Mouse (Mus musculus): ENCODE measurements around the gene Spsb4. TPM values are rescaled to one million over a fixed set of nuclear protein-coding genes. Genes with fewer than 3 reads are reported as not detected.

Spsb4 gene
- 14.1 and 14.5 TPM in 2 replicates for polyA plus RNA-seq (2015; fragmentation: Nextera tagmentation; extraction: Ambion mirVana)

DNA sequence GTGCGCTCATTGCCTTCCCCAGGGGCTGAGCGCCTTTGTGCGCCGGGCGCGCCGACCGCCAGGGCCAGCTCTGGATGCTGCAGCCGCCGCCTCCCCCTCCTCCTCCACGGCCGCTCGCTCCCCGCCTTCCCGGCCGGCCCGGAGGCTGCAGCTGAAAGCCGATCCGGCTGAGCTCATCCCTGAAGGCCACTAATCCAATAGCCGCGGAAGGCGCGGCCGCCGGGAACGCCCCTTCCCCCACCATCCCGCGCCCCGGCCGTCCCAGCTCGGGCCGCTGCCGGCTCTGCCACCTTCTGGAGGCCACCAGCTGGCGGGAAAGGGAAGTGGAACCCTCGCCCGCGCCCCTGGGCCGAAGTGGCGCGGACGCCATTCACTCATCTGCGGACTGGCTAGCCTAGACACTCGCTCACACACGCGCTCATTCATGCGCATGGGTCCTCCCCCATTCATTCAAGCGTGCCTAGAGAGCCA lies at the start of gene Spsb4:
Gene Spsb4 (minus strand): TSS at position 167 of the 471 bp plus-strand sequence.
- Histone ChIP-seq H3K9ac (peak within 1 kb of the TSS; percentile 55), H3K27ac (peak within 1 kb of the TSS; percentile 77), H3K4me3 (peak within 1 kb of the TSS; percentile 58), H3K27me3 (peaks cover 38% of the 10 kb centered on the region), H3K4me1 (peaks cover 37% of the 10 kb centered on the region), H3K4me2 (peak within 1 kb of the TSS; percentile 97), H3K36me3 (no peaks in the 10 kb centered on the region), H3K9me3 (no peaks in the 10 kb centered on the region)
- peak; percentile 94 for ATAC-seq (ENCODE audit: borderline replicate concordance, extremely low read depth, low FRiP score, low TSS enrichment)
- WGBS = 0% methylated on average over 44 of the region's 47 CpGs

DNA sequence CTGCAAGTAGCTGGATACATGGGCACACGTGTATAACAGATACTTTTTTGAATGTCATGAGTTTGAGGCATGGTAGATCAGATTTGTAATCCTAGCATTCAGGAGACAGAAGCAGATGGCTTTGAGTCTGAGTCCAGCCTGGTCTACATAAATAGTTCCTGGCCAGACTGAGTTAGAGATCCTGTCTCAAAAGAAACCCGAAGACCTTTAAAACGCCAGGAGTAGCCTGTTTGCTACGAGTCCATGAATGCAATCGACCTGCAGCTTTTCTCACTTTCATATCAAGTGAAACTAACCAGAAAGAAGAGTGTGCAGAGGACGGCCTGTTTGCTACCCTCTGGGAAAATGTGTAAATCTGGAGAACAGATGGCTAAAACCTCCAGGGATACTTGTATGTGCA lies 49.1 kb upstream of the Spsb4 start:
- WGBS = 85% methylated on average over 6 of the region's 6 CpGs
- Histone ChIP-seq H3K9me3 (no peaks in the 10 kb centered on the region), H3K4me2 (no peak overlapping the region), H3K4me3 (no peak overlapping the region), H3K36me3 (no peaks in the 10 kb centered on the region), H3K4me1 (no peaks in the 10 kb centered on the region), H3K9ac (no peak overlapping the region), H3K27me3 (no peaks in the 10 kb centered on the region), H3K27ac (no peak overlapping the region)
- ATAC-seq (ENCODE audit: borderline replicate concordance, extremely low read depth, low FRiP score, low TSS enrichment) = no peak

DNA sequence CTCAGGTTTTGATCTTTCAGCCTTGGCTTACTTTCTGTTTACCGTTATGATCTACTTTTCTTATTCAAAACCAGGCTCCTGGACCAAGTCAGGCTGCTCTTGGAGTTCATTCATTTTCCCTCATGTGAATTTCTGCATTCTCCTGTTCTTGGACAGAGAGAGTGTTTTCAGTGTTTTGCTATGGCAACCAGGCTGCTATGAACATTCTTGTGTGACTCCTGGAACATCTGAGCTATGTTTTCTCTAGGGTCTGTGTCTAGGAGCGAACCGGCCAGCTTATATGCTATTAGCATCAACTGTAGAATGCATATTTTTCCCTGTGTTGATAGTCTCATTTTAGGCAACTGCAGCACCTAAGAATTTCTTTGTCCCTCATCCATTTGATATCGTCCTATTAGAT lies 47.2 kb upstream of the Spsb4 start:
- Histone ChIP-seq H3K9me3 (no peaks in the 10 kb centered on the region), H3K36me3 (no peaks in the 10 kb centered on the region), H3K4me3 (no peak overlapping the region), H3K4me1 (no peaks in the 10 kb centered on the region), H3K9ac (no peak overlapping the region), H3K4me2 (no peak overlapping the region), H3K27me3 (no peaks in the 10 kb centered on the region), H3K27ac (no peak overlapping the region)
- ATAC-seq (ENCODE audit: borderline replicate concordance, extremely low read depth, low FRiP score, low TSS enrichment) = no peak
- WGBS = 70% methylated on average over 4 of the region's 4 CpGs

DNA sequence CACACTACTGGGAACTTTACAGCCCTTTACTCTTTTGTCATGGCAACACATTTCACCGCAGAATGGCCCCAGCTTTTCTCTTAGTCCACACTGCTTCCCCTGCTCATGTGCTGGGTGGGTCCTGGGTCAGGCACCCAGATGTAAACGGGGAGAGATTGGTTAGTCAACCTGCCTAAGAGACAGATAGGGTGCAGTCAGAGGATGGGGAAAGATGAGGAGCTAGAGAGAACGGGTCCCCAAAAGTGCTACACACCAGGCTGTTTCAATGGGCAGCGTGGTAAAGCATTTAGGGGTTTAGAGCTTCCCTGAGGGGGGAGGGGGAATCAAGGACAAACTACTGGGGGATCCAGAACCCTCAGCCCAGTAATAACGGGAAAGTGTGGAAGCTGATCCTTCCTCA lies 46.6 kb upstream of the Spsb4 start:
- H3K4me3 ChIP-seq = no peak overlapping the region
- H3K4me2 ChIP-seq = no peak overlapping the region
- no peaks in the 10 kb centered on the region for H3K4me1 ChIP-seq
- H3K27me3 ChIP-seq = no peaks in the 10 kb centered on the region
- no peak overlapping the region for H3K27ac ChIP-seq
- H3K36me3 ChIP-seq = no peaks in the 10 kb centered on the region
- no peak overlapping the region for H3K9ac ChIP-seq
- no peaks in the 10 kb centered on the region for H3K9me3 ChIP-seq
- no peak for ATAC-seq (ENCODE audit: borderline replicate concordance, extremely low read depth, low FRiP score, low TSS enrichment)
- 64% methylated on average over 5 of the region's 5 CpGs for WGBS

DNA sequence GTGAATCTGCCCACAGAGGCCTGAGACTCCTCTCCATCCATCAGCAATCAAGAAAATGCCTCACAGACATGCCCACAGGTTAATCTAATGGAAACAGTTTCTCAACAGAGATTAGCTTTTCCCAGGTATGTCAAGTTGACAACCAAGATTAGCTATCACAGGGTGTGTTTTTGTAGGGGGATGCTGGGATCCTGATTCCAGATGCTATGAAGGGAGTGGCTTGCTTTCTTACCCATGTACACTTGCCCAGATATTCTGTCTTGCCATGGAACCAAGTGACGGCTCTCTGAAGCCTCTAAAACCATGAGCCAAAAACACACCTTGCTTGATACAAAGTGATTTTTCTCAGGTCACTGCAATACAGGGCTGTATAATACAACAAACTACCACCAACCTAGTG lies 45.5 kb upstream of the Spsb4 start:
- no peak for ATAC-seq (ENCODE audit: borderline replicate concordance, extremely low read depth, low FRiP score, low TSS enrichment)
- no peak overlapping the region for H3K4me2 ChIP-seq
- no peaks in the 10 kb centered on the region for H3K27me3 ChIP-seq
- no peak overlapping the region for H3K4me3 ChIP-seq
- no peaks in the 10 kb centered on the region for H3K36me3 ChIP-seq
- H3K27ac ChIP-seq = no peak overlapping the region
- H3K9me3 ChIP-seq = no peaks in the 10 kb centered on the region
- WGBS = 76% methylated on average over 1 of the region's 1 CpGs
- H3K4me1 ChIP-seq = no peaks in the 10 kb centered on the region
- no peak overlapping the region for H3K9ac ChIP-seq

DNA sequence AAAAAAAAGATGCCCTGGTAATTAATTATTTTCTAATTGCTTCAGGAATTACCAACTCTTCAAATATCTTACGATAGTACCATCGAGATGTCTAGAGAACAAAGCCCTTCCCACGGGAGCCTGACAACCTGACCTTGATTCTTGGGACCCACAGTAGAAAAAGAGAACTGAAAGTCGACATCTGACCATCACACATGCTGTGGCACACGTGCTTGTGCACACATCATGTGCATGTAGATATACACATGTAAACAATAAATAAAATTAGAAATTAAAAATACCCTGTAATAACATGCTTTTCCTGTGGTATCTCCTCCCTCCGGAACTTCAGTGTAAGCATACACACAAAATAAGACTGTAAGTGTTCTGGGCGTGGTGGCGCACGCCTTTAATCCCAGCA lies 43.1 kb upstream of the Spsb4 start:
- H3K27ac ChIP-seq = no peak overlapping the region
- H3K4me2 ChIP-seq = no peak overlapping the region
- H3K9ac ChIP-seq = no peak overlapping the region
- WGBS = 90% methylated on average over 9 of the region's 9 CpGs
- no peak overlapping the region for H3K4me3 ChIP-seq
- no peak for ATAC-seq (ENCODE audit: borderline replicate concordance, extremely low read depth, low FRiP score, low TSS enrichment)
- H3K9me3 ChIP-seq = no peaks in the 10 kb centered on the region
- H3K36me3 ChIP-seq = no peaks in the 10 kb centered on the region
- no peaks in the 10 kb centered on the region for H3K27me3 ChIP-seq
- peaks cover 5% of the 10 kb centered on the region; the same call in 1 of the 2 replicates for H3K4me1 ChIP-seq

DNA sequence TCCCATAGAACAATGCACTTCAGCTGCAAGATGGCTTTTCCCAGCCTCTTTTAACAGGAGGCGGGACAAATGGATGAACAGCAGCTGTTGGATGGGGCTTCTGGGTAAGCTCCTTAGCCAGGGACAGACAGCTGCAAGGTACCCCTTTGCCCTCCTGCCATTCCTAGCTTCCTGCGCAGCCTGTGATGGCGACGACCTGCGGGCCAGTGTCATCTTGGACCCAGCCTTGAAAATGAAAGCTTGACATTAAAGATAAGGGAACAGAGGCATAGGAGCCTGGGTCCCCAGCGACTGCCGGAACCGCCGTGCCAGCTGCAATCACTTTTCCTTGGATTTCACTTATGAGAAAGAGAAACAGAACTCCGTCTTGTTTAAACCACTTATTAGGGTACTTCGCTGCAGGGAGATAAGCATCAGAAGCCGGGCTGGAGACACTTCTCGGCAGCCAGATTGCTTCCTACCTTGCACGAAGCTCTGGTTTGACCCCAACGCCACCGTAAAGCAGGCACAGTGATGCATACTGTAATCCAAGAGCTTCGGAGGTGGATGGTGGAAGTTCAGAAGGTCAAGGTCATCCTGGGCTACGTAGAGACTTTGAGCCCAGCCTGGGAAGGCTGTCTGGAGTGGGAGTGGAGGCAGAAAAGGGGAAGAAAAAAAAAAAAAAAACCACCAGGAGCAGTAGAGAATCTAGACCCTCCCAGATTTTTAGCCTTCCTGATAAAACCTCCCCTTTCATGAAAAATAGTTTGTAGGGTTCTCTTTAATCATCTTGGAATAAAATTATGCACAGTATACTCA lies 38.1 kb upstream of the Spsb4 start:
- 16% methylated on average over 18 of the region's 18 CpGs for WGBS
- no peak overlapping the region for H3K9ac ChIP-seq

DNA sequence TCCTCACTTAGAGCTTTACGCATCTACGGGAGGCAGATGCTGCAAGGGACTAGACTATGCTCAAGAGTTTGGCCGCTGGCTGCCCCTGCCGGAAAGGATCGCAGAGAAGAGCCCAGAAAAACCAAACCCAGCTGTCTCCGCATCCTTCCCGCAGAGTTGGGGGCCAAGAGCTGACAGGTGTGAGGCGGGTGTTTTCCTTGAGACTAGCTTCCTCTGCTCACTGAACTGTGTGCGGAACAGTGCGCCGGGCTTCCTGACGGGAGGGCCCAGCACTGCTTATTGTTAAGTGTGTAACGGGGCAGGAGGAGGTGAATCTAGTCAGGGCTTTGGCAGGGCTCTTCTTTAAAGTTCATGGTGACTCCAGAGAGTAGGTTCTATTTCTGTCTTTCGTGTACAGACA lies 37.3 kb upstream of the Spsb4 start:
- Histone ChIP-seq H3K36me3 (no peaks in the 10 kb centered on the region), H3K27ac (no peak overlapping the region), H3K4me3 (no peak overlapping the region), H3K9me3 (no peaks in the 10 kb centered on the region), H3K4me1 (peaks cover 5% of the 10 kb centered on the region; the same call in 1 of the 2 replicates), H3K27me3 (no peaks in the 10 kb centered on the region), H3K4me2 (no peak overlapping the region), H3K9ac (no peak overlapping the region)
- WGBS = 61% methylated on average over 14 of the region's 14 CpGs
- ATAC-seq (ENCODE audit: borderline replicate concordance, extremely low read depth, low FRiP score, low TSS enrichment) = no peak

More for the DNA sequence above, 38.1 kb upstream of the Spsb4 start:
- no peaks in the 10 kb centered on the region for H3K36me3 ChIP-seq
- H3K4me2 ChIP-seq = peak overlapping the region; percentile 53
- ATAC-seq (ENCODE audit: borderline replicate concordance, extremely low read depth, low FRiP score, low TSS enrichment) = no peak
- no peak overlapping the region for H3K27ac ChIP-seq
- no peaks in the 10 kb centered on the region for H3K27me3 ChIP-seq
- peaks cover 5% of the 10 kb centered on the region; the same call in 1 of the 2 replicates for H3K4me1 ChIP-seq
- H3K4me3 ChIP-seq = peak overlapping the region; percentile 13
- no peaks in the 10 kb centered on the region for H3K9me3 ChIP-seq

DNA sequence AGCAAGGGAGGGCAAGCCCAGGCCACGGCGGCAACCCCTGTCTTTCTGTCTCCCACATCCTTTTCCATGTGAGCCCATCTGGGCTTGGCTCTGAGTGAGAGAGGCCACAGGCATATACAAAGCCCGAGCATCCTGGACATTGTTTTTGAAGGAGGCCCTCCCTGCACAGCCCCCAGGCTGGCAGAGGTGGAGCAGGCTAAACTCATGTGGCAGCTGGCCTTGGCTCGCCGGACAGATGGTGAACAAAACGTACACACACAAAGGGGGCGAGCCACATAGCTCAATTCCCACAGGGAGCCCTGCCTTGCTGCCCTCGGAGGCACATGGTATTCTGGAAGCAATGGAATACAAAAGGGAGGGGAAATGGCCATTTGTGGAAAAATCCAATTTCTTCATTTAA lies 32.5 kb upstream of the Spsb4 start:
- Histone ChIP-seq H3K27ac (no peak overlapping the region), H3K4me3 (no peak overlapping the region), H3K27me3 (no peaks in the 10 kb centered on the region), H3K4me2 (no peak overlapping the region), H3K9me3 (no peaks in the 10 kb centered on the region), H3K9ac (no peak overlapping the region), H3K36me3 (no peaks in the 10 kb centered on the region), H3K4me1 (no peaks in the 10 kb centered on the region)
- ATAC-seq (ENCODE audit: borderline replicate concordance, extremely low read depth, low FRiP score, low TSS enrichment) = no peak
- WGBS = 56% methylated on average over 8 of the region's 8 CpGs

DNA sequence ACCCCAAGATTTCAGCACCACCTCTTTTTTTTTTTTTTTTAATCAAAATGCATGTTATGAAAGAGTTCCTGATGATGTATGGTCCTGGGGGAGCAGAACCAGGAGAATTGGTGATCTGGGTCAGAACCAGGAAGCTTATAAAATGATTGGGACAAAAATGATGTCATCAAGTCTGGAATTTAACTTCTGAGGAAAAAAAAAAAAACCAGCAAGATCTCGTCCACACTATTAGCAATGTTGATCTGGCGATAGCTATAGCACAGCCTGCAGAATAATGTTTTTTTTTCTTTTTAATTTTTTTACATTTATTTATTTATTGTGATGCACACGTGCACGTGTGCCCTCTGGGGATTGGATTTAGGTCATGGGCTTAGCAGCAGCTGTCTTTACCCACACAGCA lies 27.6 kb upstream of the Spsb4 start:
- 77% methylated on average over 4 of the region's 4 CpGs for WGBS
- Histone ChIP-seq H3K27ac (no peak overlapping the region), H3K4me3 (no peak overlapping the region), H3K27me3 (no peaks in the 10 kb centered on the region), H3K9me3 (no peaks in the 10 kb centered on the region), H3K9ac (no peak overlapping the region), H3K4me1 (no peaks in the 10 kb centered on the region), H3K4me2 (no peak overlapping the region), H3K36me3 (no peaks in the 10 kb centered on the region)
- no peak for ATAC-seq (ENCODE audit: borderline replicate concordance, extremely low read depth, low FRiP score, low TSS enrichment)

DNA sequence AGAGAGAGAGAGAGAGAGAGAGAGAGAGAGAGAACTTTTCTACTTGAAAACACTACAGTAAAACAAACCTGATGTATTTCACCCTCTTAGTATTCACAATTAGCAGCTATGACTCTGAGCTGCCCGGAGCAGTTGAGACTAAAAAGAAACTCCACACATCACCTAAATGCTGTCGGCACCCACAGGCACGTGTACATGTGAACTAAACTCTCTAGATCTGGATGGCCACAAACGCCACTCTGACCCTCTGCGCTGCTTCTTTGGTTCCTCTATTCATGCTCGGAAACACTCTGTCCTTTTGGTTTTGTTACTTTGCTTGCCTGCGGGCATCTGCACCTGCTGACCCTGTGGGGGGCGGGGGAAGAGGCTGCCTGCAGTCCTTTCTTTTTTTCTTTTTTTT lies 23.0 kb upstream of the Spsb4 start:
- H3K4me1 ChIP-seq = no peaks in the 10 kb centered on the region
- H3K9ac ChIP-seq = no peak overlapping the region
- no peaks in the 10 kb centered on the region for H3K9me3 ChIP-seq
- no peak overlapping the region for H3K4me2 ChIP-seq
- H3K4me3 ChIP-seq = no peak overlapping the region
- no peaks in the 10 kb centered on the region for H3K36me3 ChIP-seq
- H3K27me3 ChIP-seq = no peaks in the 10 kb centered on the region
- WGBS = 65% methylated on average over 8 of the region's 8 CpGs
- H3K27ac ChIP-seq = no peak overlapping the region
- ATAC-seq (ENCODE audit: borderline replicate concordance, extremely low read depth, low FRiP score, low TSS enrichment) = no peak

DNA sequence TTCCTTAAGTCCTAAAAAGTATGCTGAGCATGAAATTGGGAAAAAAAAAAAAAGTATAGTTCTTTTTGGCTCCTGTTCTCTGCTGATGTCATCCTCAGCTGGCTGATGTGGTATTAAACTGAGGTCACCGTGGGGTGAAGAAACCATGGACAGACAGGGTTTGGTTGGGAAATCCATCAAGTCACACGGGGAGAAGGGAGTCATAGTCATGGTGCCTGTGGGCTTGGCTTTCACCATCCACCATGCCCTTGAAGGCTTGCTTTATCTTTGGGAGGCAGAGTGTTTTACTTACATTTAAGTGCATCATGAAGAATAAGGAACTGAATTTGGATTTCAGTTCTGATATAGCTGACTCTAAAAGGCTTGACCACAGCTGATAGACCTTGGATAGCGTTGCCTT lies 19.4 kb upstream of the Spsb4 start:
- ATAC-seq (ENCODE audit: borderline replicate concordance, extremely low read depth, low FRiP score, low TSS enrichment) = no peak
- H3K4me3 ChIP-seq = no peak overlapping the region
- H3K4me1 ChIP-seq = no peaks in the 10 kb centered on the region
- H3K27ac ChIP-seq = no peak overlapping the region
- no peak overlapping the region for H3K9ac ChIP-seq
- H3K27me3 ChIP-seq = no peaks in the 10 kb centered on the region
- H3K9me3 ChIP-seq = no peaks in the 10 kb centered on the region
- H3K36me3 ChIP-seq = no peaks in the 10 kb centered on the region
- 73% methylated on average over 3 of the region's 3 CpGs for WGBS
- no peak overlapping the region for H3K4me2 ChIP-seq
